Mouse (Mus musculus): Measurements from ENCODE around the gene Lum.

DNA sequence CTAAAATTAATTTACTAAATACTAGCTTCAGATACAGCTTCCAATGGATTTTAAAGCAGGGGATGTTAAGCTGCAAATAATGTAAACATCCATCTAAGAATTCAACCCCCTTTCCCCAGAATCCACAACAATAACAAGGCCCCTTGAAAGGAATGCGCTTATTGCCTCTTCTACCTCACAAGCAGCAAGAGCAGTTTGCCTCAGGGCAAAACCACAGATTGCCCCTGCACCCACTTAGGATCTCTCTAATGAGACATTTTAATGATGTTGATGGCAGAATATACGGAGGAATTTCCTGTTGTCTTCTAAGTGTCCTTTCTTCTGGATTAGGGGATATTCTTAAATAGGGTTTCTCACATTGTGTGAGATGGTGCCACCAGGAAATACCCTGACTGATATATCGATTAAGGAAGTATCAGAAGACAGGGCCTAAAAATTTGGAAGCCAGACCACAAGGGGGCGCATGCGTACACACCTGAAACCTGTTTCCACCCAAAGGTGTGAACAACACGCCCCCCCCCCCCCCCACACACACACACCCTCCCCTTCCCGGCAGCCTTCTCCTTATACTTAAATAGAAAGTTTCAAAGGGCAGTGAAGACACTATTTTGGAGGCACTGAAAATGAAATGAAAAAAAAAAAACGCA, 2.7 kb downstream of the Lum start:
- TF ChIP-seq POLR2A (IDR thresholded peaks at IDR 0.05; ENCODE audit: low read depth, low read length) (no peak), MXI1 (IDR thresholded peaks at IDR 0.05; ENCODE audit: low read depth, low read length) (no peak), CTCF (conservative IDR thresholded peaks at IDR 0.05 in 1 of 2, IDR thresholded peaks at IDR 0.05 in 1 of 2; ENCODE audit: low read depth in 2 of 2, low read length in 2 of 2) (peak; percentile 19 to 63; a peak in 2 of 4 replicates)

All from CH12.LX (cell line).